Mouse (Mus musculus): ENCODE data around the gene Ripor3. TPM values are rescaled to one million over a fixed set of nuclear protein-coding genes. Genes with fewer than 3 reads are reported as not detected.

Ripor3 gene
- polyA plus RNA-seq, 1 experiment: 5.3 TPM

DNA sequence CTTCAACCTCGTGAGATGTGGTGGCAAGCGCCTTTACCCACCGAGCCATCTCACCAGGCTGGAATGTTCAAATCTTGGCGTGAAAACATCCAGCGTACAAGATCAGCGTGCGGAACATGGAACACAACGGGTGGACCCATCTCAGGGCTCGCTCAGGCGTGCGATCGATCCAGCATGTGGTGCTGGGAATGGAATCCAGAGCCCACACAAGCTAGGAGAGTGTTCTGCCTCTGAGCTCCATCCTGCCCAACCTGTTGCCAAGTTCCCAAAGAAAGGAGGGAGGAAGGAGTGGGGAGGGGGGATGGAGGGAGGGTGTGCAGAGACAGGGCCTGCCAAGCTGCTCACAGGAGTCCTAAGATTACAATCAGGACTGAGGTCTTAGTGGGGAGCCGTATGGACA lies 34.9 kb upstream of the Ripor3 start:
- 70% methylated on average over 13 of the region's 13 CpGs for WGBS
- H3K4me3 ChIP-seq (ENCODE audit: low read depth, low read length): no peak overlapping the region
- no peak overlapping the region for H3K27ac ChIP-seq (ENCODE audit: insufficient read depth, low read depth, low read length)
- H3K4me1 ChIP-seq (ENCODE audit: control insufficient read depth, insufficient read depth, insufficient read length, low read length): peaks cover 2% of the 10 kb centered on the region
- H3K27me3 ChIP-seq (ENCODE audit: control insufficient read depth, insufficient read depth, low read length): peaks cover 10% of the 10 kb centered on the region
- H3K36me3 ChIP-seq (ENCODE audit: control insufficient read depth, insufficient read depth, low read length): no peaks in the 10 kb centered on the region
- TF ChIP-seq CTCF (IDR thresholded peaks at IDR 0.05; ENCODE audit: extremely low read depth, insufficient read length, insufficient replicate concordance, low read depth, low read length) (no peak), POLR2A (IDR thresholded peaks at IDR 0.05; ENCODE audit: low read depth, low read length) (no peak)

DNA sequence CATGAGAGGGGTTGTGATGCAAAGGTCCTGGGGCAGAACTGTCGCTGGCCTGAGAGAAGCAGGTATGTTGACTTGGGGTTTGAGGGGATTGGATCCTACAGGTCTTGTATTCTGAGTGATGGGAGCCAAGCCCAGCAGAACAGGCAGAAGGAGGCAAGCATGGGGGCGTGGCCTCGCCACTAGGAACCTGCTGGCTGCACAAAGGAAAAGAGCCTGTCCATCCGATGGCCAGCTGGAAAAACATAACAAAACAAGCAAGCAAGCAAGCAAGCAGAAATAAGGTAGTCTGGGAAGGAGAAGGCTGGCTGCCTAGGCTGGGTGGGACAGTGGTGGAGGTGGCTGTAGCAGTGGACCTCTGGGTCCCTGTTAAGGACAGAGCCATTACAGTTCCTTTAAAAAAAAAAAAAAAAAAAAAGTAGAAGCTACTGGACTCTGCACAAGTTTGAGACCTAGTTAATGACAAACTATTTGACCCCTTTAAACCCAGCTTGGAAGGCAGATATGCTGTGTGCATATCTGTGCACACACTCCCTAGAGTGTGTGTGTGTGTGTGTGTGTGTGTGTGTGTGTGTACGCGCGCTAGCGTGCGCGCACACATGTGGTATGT lies 34.4 kb upstream of the Ripor3 start:
- no peaks in the 10 kb centered on the region for H3K36me3 ChIP-seq (ENCODE audit: control insufficient read depth, insufficient read depth, low read length)
- TF ChIP-seq POLR2A (IDR thresholded peaks at IDR 0.05; ENCODE audit: low read depth, low read length): no peak
- no peak for TF ChIP-seq CTCF (IDR thresholded peaks at IDR 0.05; ENCODE audit: extremely low read depth, insufficient read length, insufficient replicate concordance, low read depth, low read length)
- H3K27ac ChIP-seq (ENCODE audit: insufficient read depth, low read depth, low read length): no peak overlapping the region
- H3K27me3 ChIP-seq (ENCODE audit: control insufficient read depth, insufficient read depth, low read length): peaks cover 4% of the 10 kb centered on the region; the same call in 1 of the 2 replicates
- 62% methylated on average over 10 of the region's 10 CpGs for WGBS
- H3K4me1 ChIP-seq (ENCODE audit: control insufficient read depth, insufficient read depth, insufficient read length, low read length): no peaks in the 10 kb centered on the region
- H3K4me3 ChIP-seq (ENCODE audit: low read depth, low read length): no peak overlapping the region

DNA sequence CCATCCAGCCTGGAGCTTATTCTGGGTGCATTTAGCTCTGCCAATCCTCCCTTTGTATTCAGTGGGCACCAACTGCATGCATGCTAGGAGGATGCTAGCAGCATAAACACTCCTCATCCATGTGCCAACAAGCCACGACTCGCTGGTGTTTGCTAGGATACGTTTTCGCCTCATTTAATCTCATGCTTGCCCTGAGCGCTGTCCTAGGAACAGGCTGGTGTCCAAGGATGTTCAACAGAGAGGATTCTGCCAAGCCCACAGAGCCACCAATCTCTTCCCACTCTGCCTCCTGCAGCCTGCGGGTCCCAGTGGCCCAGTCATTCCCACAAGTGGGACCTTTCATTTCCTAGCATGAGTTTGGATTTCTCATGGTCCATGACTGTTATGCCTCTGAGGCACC lies 31.6 kb upstream of the Ripor3 start:
- Histone ChIP-seq H3K4me3 (ENCODE audit: low read depth, low read length) (no peak overlapping the region), H3K27ac (ENCODE audit: insufficient read depth, low read depth, low read length) (no peak overlapping the region), H3K27me3 (ENCODE audit: control insufficient read depth, insufficient read depth, low read length) (no peaks in the 10 kb centered on the region), H3K4me1 (ENCODE audit: control insufficient read depth, insufficient read depth, insufficient read length, low read length) (no peaks in the 10 kb centered on the region), H3K36me3 (ENCODE audit: control insufficient read depth, insufficient read depth, low read length) (no peaks in the 10 kb centered on the region)
- TF ChIP-seq POLR2A (IDR thresholded peaks at IDR 0.05; ENCODE audit: low read depth, low read length) (no peak), CTCF (IDR thresholded peaks at IDR 0.05; ENCODE audit: extremely low read depth, insufficient read length, insufficient replicate concordance, low read depth, low read length) (no peak)
- WGBS: 86% methylated on average over 6 of the region's 6 CpGs

DNA sequence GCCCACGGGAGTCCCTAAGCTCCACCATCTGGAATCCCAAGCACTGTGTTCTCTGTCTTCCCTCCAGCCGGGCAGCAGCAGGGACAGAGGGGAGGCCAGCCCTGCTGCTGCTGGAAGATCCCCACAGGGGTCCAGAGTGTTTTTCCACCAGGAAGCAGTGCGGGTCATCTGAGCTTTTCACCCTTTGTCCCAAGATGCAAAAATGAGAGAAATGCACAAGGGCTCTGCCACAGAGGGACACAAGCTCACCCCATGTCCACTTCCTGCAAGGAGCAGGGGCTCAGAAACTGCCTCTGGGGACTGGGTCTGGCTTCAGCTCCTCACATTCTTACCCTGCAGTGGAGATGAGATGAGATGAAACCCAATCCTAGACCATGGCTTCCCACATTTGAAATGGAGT lies 30.3 kb upstream of the Ripor3 start:
- WGBS: 80% methylated on average over 3 of the region's 3 CpGs
- H3K27ac ChIP-seq (ENCODE audit: insufficient read depth, low read depth, low read length): no peak overlapping the region
- no peaks in the 10 kb centered on the region for H3K27me3 ChIP-seq (ENCODE audit: control insufficient read depth, insufficient read depth, low read length)
- no peaks in the 10 kb centered on the region for H3K36me3 ChIP-seq (ENCODE audit: control insufficient read depth, insufficient read depth, low read length)
- no peak overlapping the region for H3K4me3 ChIP-seq (ENCODE audit: low read depth, low read length)
- TF ChIP-seq POLR2A (IDR thresholded peaks at IDR 0.05; ENCODE audit: low read depth, low read length) (no peak), CTCF (IDR thresholded peaks at IDR 0.05; ENCODE audit: extremely low read depth, insufficient read length, insufficient replicate concordance, low read depth, low read length) (no peak)
- H3K4me1 ChIP-seq (ENCODE audit: control insufficient read depth, insufficient read depth, insufficient read length, low read length): no peaks in the 10 kb centered on the region

DNA sequence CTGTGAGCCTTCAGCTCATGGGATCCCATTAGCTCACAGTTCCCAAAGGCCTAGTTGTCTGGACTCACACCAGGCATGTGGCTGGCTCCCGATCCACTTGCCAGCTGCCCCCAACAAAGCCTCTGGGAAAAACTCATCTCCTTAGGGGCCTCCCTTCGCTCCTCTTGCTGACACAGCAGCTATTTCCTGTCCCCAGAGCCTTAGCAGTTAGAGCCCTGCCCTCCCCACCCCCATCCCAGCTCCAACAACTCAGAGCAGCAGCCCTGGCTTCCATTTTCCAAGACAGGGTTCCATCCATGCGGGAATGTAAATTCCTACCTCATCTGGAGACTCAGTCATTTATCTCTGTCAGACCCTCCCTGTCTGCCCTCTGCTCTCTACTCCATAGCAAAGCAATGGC lies 26.6 kb upstream of the Ripor3 start:
- Histone ChIP-seq H3K27me3 (ENCODE audit: control insufficient read depth, insufficient read depth, low read length) (no peaks in the 10 kb centered on the region), H3K4me3 (ENCODE audit: low read depth, low read length) (no peak overlapping the region), H3K27ac (ENCODE audit: insufficient read depth, low read depth, low read length) (no peak overlapping the region), H3K4me1 (ENCODE audit: control insufficient read depth, insufficient read depth, insufficient read length, low read length) (no peaks in the 10 kb centered on the region), H3K36me3 (ENCODE audit: control insufficient read depth, insufficient read depth, low read length) (no peaks in the 10 kb centered on the region)
- WGBS: 66% methylated on average over 3 of the region's 3 CpGs
- TF ChIP-seq CTCF (IDR thresholded peaks at IDR 0.05; ENCODE audit: extremely low read depth, insufficient read length, insufficient replicate concordance, low read depth, low read length) (no peak), POLR2A (IDR thresholded peaks at IDR 0.05; ENCODE audit: low read depth, low read length) (no peak)

DNA sequence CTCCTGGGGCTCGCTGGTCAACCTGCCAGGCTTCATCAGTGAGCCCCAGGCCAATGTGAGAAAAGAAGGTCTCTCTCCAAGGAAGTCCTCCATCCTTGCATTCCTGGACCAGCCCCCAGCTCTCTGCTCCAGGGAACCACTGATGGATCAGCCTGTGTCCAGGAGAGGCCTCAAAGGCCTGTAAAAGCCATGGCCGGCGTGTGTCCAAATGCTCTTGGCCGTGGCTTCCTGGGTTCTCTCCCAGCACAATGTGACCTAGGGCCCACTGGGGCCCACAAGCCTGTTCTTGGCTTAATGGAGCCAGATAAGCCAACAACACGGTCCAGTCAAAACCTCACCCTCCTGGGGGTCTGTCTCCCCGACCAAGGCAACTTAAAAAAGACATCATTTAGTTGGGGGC lies 25.5 kb upstream of the Ripor3 start:
- 91% methylated on average over 6 of the region's 6 CpGs for WGBS
- TF ChIP-seq CTCF (IDR thresholded peaks at IDR 0.05; ENCODE audit: extremely low read depth, insufficient read length, insufficient replicate concordance, low read depth, low read length) (no peak), POLR2A (IDR thresholded peaks at IDR 0.05; ENCODE audit: low read depth, low read length) (no peak)

DNA sequence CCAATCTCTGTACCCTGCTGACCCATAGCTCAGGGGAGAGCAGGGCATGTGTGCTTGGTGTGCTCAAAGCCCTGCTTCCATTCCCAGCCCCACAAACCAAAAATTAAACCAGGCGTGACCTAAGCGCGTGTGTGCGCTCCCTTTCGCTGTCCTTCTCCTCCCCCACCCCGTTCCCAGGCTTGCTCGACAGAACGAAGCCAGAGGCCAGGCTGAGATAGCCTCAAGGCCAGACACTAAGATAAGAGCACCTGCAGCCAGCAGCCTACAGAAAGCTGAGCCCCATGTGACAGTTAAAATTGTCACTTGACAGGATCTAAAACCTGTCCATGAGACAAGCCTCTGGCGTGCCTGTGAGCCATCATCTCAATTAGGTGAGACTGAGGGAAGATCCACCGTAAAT lies 23.5 kb upstream of the Ripor3 start:
- Histone ChIP-seq H3K27me3 (ENCODE audit: control insufficient read depth, insufficient read depth, low read length) (no peaks in the 10 kb centered on the region), H3K36me3 (ENCODE audit: control insufficient read depth, insufficient read depth, low read length) (no peaks in the 10 kb centered on the region), H3K27ac (ENCODE audit: insufficient read depth, low read depth, low read length) (no peak overlapping the region), H3K4me3 (ENCODE audit: low read depth, low read length) (no peak overlapping the region), H3K4me1 (ENCODE audit: control insufficient read depth, insufficient read depth, insufficient read length, low read length) (no peaks in the 10 kb centered on the region)
- WGBS: 56% methylated on average over 10 of the region's 10 CpGs
- TF ChIP-seq CTCF (IDR thresholded peaks at IDR 0.05; ENCODE audit: extremely low read depth, insufficient read length, insufficient replicate concordance, low read depth, low read length) (no peak), POLR2A (IDR thresholded peaks at IDR 0.05; ENCODE audit: low read depth, low read length) (no peak)

More for the DNA sequence above, 25.5 kb upstream of the Ripor3 start:
- no peak overlapping the region for H3K4me3 ChIP-seq (ENCODE audit: low read depth, low read length)
- H3K4me1 ChIP-seq (ENCODE audit: control insufficient read depth, insufficient read depth, insufficient read length, low read length): no peaks in the 10 kb centered on the region
- no peak overlapping the region for H3K27ac ChIP-seq (ENCODE audit: insufficient read depth, low read depth, low read length)
- no peaks in the 10 kb centered on the region for H3K27me3 ChIP-seq (ENCODE audit: control insufficient read depth, insufficient read depth, low read length)
- H3K36me3 ChIP-seq (ENCODE audit: control insufficient read depth, insufficient read depth, low read length): no peaks in the 10 kb centered on the region
